Mouse (Mus musculus) forelimb bud, embryonic 11.5 days (tissue): ENCODE data around the gene Net1.
"Not testable (repeated sequence)": the region's sequence is repeated elsewhere in the genome, so short reads cannot be mapped to it uniquely, and the experiment has no call there.

ENCODE experiments used
- DNase-seq: peaks from one replicate; pipeline ENCODE4 v3.0.0-alpha.2; 2012; ENCODE audit warnings: low read depth, low spot score

The Net1 gene

GRCm38 (mm10) chr13:3891479-3892087 is 26.4 kb downstream of the Net1 start:
- DNase-seq: no peak

GRCm38 (mm10) chr13:3890061-3890460 is 28.0 kb downstream of the Net1 start:
- DNase-seq: no peak

DNA sequence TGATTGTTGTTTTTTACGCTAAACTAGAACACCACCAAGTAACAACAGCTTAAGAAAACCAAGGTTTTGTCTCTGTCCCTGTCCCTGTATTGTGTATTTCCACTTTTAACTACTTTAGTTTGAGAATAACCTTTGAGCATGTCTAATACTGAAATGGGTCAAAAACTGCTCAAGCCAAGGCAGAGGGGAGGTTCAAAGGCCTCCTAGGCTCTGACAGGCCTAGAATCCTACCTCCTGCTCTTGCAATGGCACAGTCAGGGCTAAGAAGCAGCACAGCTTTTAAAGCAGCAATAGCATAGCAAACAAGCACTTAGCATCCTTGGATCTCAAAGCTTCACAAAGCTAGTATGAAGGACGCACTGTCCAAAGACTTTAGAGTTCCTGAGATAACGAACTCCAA is 28.9 kb downstream of the Net1 start:
- DNase-seq: no peak

DNA sequence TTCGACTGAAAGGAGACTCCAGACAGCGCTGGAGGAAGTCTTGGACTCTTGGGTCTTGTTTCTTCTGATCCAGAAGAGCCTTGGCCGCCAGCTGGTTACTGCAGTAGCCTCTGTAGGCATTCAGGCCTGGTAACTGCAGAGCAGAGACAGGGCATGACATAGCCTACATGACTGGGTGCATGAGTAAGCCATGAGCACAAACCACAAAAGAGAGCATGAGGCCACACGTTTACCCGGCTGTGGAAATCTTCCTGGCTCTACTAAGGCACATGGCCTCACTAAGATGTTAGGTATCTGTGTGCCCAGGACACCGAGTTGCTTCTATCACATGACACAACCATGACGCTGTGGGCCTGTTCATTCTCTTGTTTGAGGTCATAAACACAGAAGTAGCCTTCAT is 31.4 kb downstream of the Net1 start:
- no peak for DNase-seq

DNA sequence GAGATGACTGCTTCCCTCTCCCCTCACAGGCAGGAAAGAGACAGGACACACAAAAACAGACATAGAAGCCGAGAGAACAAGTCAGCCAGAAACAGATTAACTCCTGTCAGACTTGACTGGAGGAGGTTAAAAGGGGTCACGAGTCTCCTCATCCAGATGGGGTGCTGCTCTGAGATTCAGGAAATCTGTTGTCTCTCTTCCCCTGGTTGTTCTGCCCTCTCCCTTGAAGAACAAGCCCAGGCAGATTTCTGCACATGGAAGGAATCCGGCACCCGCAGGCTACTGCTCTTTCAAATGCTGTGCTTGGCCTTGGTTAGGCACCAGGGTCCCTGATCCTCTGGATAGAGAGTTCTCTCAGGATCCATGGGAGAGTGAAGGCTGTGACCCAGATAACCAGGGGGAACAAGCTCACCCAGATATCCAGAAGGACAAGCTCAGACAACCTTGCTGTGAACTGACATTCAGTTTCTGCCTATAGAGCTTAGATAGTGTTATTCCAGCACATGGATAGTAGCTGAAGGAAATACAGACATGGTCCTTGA is 40.3 kb downstream of the Net1 start:
- DNase-seq: no peak

- no peak for DNase-seq
These were observed 40.8 kb downstream of the Net1 start for GRCm38 (mm10) chr13:3877185-3877584.

- DNase-seq: no peak
These were observed 41.6 kb downstream of the Net1 start for GRCm38 (mm10) chr13:3876448-3876847.

- DNase-seq: no peak
These were observed 45.2 kb downstream of the Net1 start for GRCm38 (mm10) chr13:3872832-3873231.

- no peak for DNase-seq
These were observed 48.1 kb downstream of the Net1 start for GRCm38 (mm10) chr13:3869901-3870300.

- DNase-seq: no peak
These were observed 50.9 kb downstream of the Net1 start for GRCm38 (mm10) chr13:3867158-3867557.

DNA sequence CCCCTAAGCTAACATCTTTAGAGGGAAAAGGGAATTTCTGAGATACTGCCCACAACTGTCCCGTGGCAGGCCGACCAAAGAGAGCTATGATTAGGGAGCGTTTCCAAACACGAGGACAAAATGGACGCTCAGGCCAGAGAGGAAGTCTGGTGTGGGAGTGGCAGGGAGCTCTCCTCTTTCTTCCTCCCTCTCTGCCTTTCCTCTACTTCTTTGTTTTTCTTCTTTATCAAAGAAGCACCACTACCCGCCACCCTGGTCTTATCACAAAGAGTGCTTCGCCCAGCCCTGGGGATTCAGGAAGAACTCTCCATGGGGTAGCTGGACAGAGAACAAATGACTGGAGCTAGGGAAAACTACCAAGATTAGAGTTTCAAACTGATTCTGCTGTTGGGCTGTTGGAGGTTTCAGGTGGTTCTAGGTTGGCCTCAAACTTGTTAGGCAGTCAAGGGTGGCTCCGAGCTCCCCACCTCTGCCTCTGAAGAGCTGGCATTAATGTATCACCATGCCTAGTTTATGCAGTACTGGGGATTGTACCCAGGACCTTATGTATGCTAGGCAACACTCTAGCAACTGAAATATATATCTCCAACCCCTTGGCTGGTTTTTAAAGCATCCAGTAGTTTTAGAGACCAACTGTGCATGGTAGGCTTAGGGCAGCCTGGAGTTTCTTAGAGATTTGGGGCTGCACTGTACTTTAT is 51.5 kb downstream of the Net1 start:
- DNase-seq: no peak

DNA sequence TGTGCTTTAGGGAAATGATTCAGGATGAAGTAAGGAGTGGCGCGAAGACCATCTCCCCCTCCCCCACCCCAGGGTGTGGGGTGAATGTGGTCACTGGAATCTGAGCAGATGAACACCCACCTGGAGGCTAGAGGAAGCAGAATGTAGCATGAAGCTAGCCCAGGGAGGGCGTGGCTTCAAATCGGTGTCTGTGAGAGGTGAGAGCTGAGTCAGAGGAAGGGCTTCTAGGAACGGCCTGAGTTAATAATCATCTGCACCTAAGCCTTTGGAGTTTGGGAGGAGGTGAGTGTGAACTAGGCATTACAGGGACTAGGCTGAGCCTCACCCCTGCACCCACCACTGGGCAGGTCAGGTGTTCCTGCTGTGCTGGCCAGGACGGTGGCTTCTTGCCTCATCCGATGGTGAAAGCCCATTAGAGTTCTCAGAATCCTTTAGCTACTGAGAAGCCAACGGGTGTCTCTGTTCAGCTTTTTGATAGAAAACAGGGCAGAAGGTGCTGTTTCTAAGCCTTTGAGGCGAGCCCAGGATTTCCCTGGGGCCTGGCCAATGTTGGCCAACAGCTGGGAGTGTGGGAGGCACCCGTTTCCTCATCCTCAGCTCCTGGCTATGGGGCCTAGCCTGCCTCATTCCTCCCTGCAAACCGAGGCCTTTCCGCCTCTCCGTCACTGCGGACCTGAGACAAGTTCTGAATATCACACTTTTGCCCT is 52.2 kb downstream of the Net1 start:
- DNase-seq: no peak

DNA sequence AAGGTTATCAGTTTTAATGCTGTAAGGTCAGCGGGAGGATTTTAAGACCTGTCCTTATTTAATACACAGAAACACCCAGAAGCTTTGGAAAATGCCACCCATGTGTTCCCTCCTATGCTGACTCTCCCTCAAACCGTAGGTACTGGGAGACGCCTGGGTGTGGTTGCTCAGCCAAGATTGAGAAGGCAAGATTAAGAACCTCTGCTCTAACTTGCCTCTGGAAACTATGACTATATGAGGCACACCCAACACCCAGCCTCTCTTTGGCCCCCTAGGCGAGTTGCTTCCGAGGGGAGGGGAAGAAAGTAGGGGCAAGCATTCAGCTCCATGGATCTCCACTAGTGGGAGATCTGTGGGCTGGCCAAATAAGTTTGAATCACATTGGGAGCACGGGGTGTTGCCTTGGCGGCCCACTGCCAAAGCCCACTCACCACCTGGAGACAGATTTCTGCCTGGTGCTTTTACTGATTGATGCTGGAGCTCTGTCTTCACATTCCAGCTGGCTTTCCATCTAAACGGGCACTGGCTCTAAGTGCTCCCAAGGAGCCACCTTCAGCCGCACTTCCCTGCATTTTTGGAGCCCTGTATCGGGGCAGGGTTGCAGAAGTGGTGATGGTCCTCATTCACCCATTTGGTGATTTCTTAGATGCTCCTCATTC is 55.0 kb downstream of the Net1 start:
- DNase-seq: no peak

GRCm38 (mm10) chr13:3862325-3862724 is 55.7 kb downstream of the Net1 start:
- DNase-seq: no peak

- DNase-seq: no peak
These were observed 56.8 kb downstream of the Net1 start for GRCm38 (mm10) chr13:3861251-3861650.

DNA sequence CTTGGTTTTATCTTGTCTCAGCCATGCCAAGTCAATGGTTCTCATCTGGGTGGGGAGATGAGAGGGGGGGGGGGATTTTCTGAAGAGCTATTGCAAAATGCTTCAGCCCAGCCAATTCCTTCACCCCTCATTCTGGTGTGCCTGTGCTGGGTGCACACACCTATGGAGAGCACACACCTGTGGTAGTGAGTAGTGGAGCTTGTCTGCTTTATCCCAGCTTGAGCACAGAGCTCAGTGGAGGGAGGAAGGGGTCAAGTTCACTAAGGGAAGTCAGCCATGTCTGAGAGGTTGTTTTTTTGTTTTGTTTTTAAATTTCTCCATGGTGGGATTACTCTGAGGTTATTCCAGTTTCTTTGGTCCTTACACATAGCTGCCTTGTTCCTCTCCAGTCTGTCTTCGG is 61.8 kb downstream of the Net1 start:
- no peak for DNase-seq

- DNase-seq: no peak
These were observed 63.2 kb downstream of the Net1 start for GRCm38 (mm10) chr13:3854856-3855255.

DNA sequence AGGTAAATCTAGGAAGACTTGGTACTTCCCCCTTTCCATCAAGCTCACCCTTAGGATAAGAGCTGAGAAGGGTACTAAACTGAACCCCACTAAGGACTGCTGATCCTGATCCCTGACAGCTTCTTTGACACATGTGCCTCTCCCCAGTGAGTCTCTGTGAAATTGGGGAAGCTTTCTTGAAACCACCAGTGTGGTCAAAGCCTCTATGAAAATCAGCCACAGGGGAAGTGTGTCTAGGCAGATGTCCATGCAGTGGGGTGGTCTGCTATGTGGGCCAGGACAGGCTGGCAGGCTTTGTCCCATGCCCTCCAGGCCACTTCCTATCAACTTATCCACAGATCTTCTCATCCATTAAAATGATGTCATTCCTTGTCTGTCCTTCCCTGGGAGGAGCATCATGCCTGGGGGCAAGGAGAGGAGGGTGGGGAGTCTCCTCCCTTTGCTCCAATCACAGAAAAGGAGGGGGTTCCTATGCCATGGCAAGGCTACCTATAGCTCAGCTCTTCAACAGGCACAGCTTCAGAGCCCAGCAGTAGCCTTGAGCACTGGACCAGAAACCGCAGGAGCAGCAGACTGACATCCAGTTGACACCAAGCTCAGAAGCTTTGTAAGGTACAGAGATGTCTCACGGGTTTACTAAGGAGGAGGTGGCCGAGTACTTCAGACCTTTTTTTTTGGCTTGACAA is 64.2 kb downstream of the Net1 start, which contains the start of gene Calm5:
Gene Calm5, plus strand, starts transcription at position 526 of the 686 bp plus-strand sequence.
- not testable (repeated sequence) for DNase-seq

DNA sequence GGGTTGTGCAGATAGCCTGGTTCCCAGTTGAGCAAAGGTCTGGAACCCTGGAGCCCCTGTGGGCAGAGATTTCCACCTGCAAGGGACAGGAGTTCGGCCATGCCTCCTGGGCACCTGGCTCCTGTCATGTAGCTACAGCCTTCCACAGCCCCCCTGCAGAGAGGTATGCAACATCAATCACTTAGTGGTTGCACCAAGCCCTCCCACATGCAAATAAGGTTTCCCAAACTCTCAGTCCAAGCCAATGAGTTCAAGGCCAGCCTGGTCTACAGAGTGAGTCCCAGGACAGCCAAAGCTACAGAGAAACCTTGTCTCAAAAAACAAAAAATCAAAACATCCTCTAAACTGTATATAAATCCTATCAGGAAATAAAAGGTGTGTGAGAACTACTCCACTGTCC is 67.7 kb downstream of the Net1 start:
- no peak for DNase-seq

- not testable (repeated sequence) for DNase-seq
These were observed 77.4 kb downstream of the Net1 start for GRCm38 (mm10) chr13:3840662-3841061.

DNA sequence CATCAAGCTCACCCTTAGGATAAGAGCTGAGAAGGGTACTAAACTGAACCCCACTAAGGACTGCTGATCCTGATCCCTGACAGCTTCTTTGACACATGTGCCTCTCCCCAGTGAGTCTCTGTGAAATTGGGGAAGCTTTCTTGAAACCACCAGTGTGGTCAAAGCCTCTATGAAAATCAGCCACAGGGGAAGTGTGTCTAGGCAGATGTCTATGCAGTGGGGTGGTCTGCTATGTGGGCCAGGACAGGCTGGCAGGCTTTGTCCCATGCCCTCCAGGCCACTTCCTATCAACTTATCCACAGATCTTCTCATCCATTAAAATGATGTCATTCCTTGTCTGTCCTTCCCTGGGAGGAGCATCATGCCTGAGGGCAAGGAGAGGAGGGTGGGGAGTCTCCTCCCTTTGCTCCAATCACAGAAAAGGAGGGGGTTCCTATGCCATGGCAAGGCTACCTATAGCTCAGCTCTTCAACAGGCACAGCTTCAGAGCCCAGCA is 80.7 kb downstream of the Net1 start, which contains the start of gene Calm4:
Gene Calm4, plus strand, starts transcription at position 446 of the 496 bp plus-strand sequence.
- DNase-seq: not testable (repeated sequence)
